Mouse (Mus musculus) stomach, embryonic 14.5 days (tissue): ENCODE results near the gene Itgad. TPM values are rescaled to one million over a fixed set of nuclear protein-coding genes. Genes with fewer than 3 reads are reported as not detected.

ENCODE experiments used
- ATAC-seq: fragments of 200-750 bp; cut with Nextera tagmentation; 2 replicates; pipeline ENCODE4 v1.8.0; 2017; ENCODE audit warnings: low read depth, moderate TSS enrichment; ENCODE audit not compliant: insufficient number of reproducible peaks, insufficient read depth, low FRiP score
- H3K27ac ChIP-seq: fragments of 300-500 bp; sonication (generic); 2 replicates; pipeline ENCODE4 v1.5.1; 2014; ENCODE audit warnings: mild to moderate bottlenecking, low read length, moderate library complexity, mixed read lengths
- H3K27me3 ChIP-seq: fragments of 300-500 bp; sonication (generic); 2 replicates; pipeline ENCODE4 v1.6.1; 2014; ENCODE audit warnings: low read length, control low read depth, mixed read lengths; ENCODE audit not compliant: control insufficient read depth, insufficient read depth
- H3K36me3 ChIP-seq: fragments of 300-500 bp; sonication (generic); 2 replicates; pipeline ENCODE4 v1.6.1; 2014; ENCODE audit warnings: mild to moderate bottlenecking, control low read depth, low read length, moderate library complexity, mixed read lengths; ENCODE audit not compliant: control insufficient read depth, insufficient read depth
- H3K4me1 ChIP-seq: fragments of 300-500 bp; sonication (generic); 2 replicates; pipeline ENCODE4 v1.6.1; 2014; ENCODE audit warnings: low read length, control low read depth, mixed read lengths; ENCODE audit not compliant: control insufficient read depth, insufficient read depth
- H3K4me2 ChIP-seq: fragments of 300-500 bp; sonication (generic); replicated peaks from 2 replicates; pipeline ENCODE4 v1.6.1; 2014; ENCODE audit warnings: low read depth, low read length, control low read depth
- H3K4me3 ChIP-seq: fragments of 300-500 bp; sonication (generic); 2 replicates; pipeline ENCODE4 v1.5.1; 2014; ENCODE audit warnings: low read depth, low read length, control low read depth
- H3K9ac ChIP-seq: fragments of 300-500 bp; sonication (generic); replicated peaks from 2 replicates; pipeline ENCODE4 v1.6.1; 2014; ENCODE audit warnings: low read depth, mild to moderate bottlenecking, control low read depth, low read length, moderate library complexity, mixed read lengths
- H3K9me3 ChIP-seq: fragments of 300-500 bp; sonication (generic); 2 replicates; pipeline ENCODE4 v1.6.1; 2016; ENCODE audit warnings: low read depth, low read length, control low read depth; ENCODE audit not compliant: control insufficient read depth
- WGBS: fragments of 180-500 bp; shearing (Covaris S2); extraction: QIAGEN DNeasy Blood & Tissue Kit; methylation state at CpG from one replicate; pipeline ENCODE4 v1.1.7; 2014; 5-methylcytosine and 5-hydroxymethylcytosine counted together
- polyA plus RNA-seq: library from polyadenylated mRNA; unstranded; fragments of >200 nt; fragmentation: Nextera tagmentation; extraction: Ambion mirVana; gene quantifications from 2 replicates; pipeline ENCODE4 v1.2.1, GENCODE M21; 2014

Gene Itgad
- polyA plus RNA-seq, 1 experiment from 2014 or later: not detected

DNA sequence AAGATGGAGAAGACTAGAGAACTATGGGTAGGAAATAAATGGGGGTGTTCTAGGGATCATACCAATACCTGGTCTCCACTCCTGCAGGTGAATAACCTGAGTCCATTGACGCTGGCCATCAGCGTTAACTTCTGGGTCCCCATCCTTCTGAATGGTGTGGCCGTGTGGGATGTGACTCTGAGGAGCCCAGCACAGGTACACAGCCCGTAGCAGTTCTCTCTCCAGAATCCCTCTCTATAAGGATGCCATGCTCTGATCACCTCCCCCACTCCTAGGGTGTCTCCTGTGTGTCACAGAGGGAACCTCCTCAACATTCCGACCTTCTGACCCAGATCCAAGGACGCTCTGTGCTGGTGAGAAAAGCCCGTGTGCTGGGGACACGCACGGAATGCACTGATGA, 48.9 kb downstream of the Itgad start:
- Histone ChIP-seq H3K4me2 (no peak overlapping the region), H3K4me1 (no peaks in the 10 kb centered on the region), H3K9ac (no peak overlapping the region), H3K36me3 (no peaks in the 10 kb centered on the region), H3K4me3 (no peak overlapping the region), H3K9me3 (no peaks in the 10 kb centered on the region), H3K27ac (no peak overlapping the region), H3K27me3 (no peaks in the 10 kb centered on the region)
- ATAC-seq: no peak
- WGBS: 74% methylated on average over 9 of the region's 9 CpGs

DNA sequence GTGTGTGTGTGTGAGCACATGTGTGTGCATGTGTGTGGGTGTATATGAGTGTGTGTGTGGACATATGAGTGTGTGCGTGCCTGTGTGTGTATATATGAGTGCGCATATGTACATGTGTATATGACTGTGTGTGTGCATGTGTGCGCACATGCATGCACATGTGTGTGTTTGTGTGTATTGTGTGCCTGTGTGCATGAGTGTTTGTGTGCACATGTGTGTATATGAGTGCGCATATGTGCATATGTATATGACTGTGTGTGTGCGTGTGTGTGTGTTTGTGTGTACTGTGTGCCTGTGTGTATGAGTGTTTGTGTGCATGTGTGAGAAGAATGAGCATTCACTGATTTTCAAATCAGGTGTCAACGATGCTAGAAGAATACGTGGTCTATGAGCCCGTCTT, 50.0 kb downstream of the Itgad start:
- Histone ChIP-seq H3K4me2 (no peak overlapping the region), H3K27me3 (no peaks in the 10 kb centered on the region), H3K9me3 (no peaks in the 10 kb centered on the region), H3K4me1 (no peaks in the 10 kb centered on the region), H3K27ac (no peak overlapping the region), H3K9ac (no peak overlapping the region), H3K36me3 (no peaks in the 10 kb centered on the region), H3K4me3 (no peak overlapping the region)
- 94% methylated on average over 8 of the region's 8 CpGs for WGBS
- no peak for ATAC-seq

DNA sequence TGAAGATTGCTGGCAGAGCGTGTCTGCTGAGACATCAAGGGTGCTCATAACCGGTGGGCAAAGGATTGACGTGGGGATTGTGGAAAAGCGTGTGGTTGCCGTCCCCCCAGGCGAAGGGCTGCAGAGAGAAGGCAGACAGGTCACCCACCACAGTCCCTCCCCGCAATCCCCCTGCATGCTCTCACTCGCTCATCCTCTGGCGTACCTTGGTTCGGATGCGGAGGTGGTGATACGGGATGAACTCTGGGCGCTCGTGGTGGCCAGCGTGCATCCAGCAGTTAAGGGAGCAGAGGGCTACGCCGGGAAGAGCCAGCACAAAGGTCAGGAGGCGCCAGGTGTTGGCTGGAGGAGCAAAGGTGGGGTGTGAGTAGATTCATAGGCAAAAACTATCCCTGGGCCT, 51.5 kb downstream of the Itgad start:
- H3K36me3 ChIP-seq: no peaks in the 10 kb centered on the region
- H3K4me2 ChIP-seq: no peak overlapping the region
- no peak overlapping the region for H3K9ac ChIP-seq
- H3K9me3 ChIP-seq: no peaks in the 10 kb centered on the region
- ATAC-seq: no peak
- no peaks in the 10 kb centered on the region for H3K27me3 ChIP-seq
- H3K27ac ChIP-seq: no peak overlapping the region
- 83% methylated on average over 18 of the region's 18 CpGs for WGBS
- no peaks in the 10 kb centered on the region for H3K4me1 ChIP-seq
- H3K4me3 ChIP-seq: no peak overlapping the region

DNA sequence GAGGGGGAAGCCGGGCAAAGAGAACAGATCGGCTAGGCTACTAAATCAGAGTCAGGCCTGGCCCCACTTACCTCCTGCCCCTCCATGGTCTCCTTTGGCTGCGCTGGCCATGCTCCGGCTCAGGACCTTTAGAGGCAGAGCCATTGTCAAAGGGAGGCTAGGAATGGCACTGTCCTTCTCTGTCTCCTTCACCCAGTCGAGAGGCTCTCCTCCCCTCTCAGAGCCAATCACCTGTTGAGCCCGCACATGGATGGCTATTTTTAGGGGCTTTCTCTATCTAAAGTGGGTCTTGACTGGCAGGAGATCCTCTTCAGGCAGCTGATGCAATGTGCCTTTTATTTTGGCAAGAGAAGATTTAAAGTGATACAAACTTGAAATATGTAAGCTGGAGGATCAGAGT, 52.0 kb downstream of the Itgad start, which contains the start of gene Cox6a2:
TSS of gene Cox6a2 (minus strand) at position 236 of the 400 bp plus-strand sequence.
- H3K4me3 ChIP-seq: no peak within 1 kb of the TSS
- H3K27me3 ChIP-seq: no peaks in the 10 kb centered on the region
- no peak within 1 kb of the TSS for H3K4me2 ChIP-seq
- no peak within 1 kb of the TSS for H3K27ac ChIP-seq
- 77% methylated on average over 6 of the region's 6 CpGs for WGBS
- H3K4me1 ChIP-seq: no peaks in the 10 kb centered on the region
- ATAC-seq: no peak
- H3K36me3 ChIP-seq: no peaks in the 10 kb centered on the region
- no peaks in the 10 kb centered on the region for H3K9me3 ChIP-seq
- no peak within 1 kb of the TSS for H3K9ac ChIP-seq

DNA sequence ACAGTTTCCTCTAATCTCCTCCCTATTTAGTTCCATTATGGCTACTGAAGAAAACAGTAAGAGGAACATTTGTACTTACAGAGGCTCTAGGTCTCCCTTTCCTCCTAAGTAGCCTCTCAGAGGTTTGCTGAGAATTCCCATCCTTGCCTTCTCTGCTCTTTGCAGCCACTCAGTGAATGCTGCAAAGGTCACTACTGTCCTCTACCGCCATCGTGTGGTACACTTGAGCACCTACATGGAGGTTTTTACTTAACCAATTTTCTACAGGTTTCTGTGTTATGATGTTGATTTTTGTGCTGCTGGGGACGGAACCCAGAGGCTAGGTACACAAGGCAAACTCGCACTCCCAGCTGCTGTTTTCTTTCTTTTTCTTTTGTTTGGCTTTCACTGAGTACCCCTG, 54.0 kb downstream of the Itgad start:
- Histone ChIP-seq H3K27me3 (no peaks in the 10 kb centered on the region), H3K4me3 (no peak overlapping the region), H3K4me2 (no peak overlapping the region), H3K9me3 (no peaks in the 10 kb centered on the region), H3K4me1 (no peaks in the 10 kb centered on the region), H3K36me3 (no peaks in the 10 kb centered on the region), H3K27ac (no peak overlapping the region), H3K9ac (no peak overlapping the region)
- peak; percentile 10; the same call in 1 of the 2 replicates for ATAC-seq
- 4% methylated on average over 4 of the region's 4 CpGs for WGBS

DNA sequence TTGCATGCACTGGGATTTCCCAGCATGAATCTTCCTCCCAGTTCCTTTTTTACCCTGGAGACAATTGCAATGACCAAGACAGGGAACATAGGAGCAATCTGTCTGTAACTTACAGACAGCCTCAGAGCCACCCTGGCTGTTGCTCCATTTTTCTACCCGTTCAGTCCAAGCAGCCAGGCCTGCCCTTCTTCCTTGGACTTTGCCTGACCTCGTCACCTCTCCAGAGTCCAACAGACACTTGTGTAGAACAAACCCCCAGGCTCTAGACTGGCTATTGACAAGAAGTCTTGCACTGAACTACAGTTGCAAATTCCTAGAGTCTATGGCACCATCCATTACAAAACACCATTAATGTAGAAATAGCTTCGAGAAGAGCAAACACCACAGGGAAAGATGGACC, 55.6 kb downstream of the Itgad start:
- Histone ChIP-seq H3K4me3 (no peak overlapping the region), H3K4me1 (no peaks in the 10 kb centered on the region), H3K9me3 (no peaks in the 10 kb centered on the region), H3K4me2 (no peak overlapping the region), H3K9ac (no peak overlapping the region), H3K27ac (no peak overlapping the region), H3K27me3 (no peaks in the 10 kb centered on the region), H3K36me3 (no peaks in the 10 kb centered on the region)
- WGBS: 31% methylated on average over 3 of the region's 3 CpGs
- no peak for ATAC-seq

DNA sequence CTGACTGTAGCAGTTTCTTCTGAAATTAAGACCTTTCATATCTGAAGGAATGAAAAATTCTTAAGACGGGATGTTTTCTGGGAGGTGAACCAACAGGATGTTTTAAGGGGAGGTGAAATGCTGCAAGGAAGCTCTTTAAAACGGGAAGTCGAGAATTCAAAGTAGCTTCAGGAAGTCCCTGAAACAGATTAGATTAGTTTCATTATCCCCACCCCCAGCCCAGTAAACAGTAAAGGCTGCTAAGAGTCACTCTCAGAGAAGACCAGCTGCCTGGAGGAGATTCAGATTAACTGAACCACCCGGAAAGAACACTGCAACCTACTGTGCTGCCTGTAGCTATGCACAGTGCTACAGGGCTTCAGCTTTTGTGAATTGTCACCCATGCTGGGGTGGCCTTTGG, 65.8 kb downstream of the Itgad start:
- H3K4me1 ChIP-seq: no peaks in the 10 kb centered on the region
- H3K4me2 ChIP-seq: no peak overlapping the region
- H3K4me3 ChIP-seq: no peak overlapping the region
- ATAC-seq: no peak
- 74% methylated on average over 4 of the region's 4 CpGs for WGBS
- no peaks in the 10 kb centered on the region for H3K36me3 ChIP-seq
- H3K27ac ChIP-seq: no peak overlapping the region
- no peak overlapping the region for H3K9ac ChIP-seq
- no peaks in the 10 kb centered on the region for H3K9me3 ChIP-seq
- no peaks in the 10 kb centered on the region for H3K27me3 ChIP-seq

DNA sequence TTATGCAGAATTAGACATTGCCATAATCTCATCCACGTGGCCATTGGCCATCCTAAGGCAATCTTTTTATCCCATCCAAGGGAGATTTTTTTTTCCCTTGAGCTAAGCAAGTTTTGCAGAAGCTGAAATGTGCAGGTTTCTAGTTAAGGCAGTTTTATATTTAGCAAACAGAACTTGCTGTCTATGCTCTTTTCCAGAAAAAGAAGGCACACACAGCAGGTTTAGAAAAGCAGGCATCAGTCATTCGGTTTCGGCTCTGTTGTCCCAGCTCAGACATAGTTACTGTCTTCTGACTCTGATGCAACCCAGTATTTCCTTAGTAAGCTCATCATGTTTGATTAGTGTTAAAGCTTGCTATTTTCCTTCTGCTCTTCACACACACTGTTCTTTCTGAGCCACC, 66.8 kb downstream of the Itgad start:
- no peak overlapping the region for H3K27ac ChIP-seq
- WGBS: 88% methylated on average over 3 of the region's 3 CpGs
- H3K4me3 ChIP-seq: no peak overlapping the region
- no peak overlapping the region for H3K9ac ChIP-seq
- H3K27me3 ChIP-seq: no peaks in the 10 kb centered on the region
- no peaks in the 10 kb centered on the region for H3K4me1 ChIP-seq
- no peaks in the 10 kb centered on the region for H3K9me3 ChIP-seq
- no peak for ATAC-seq
- H3K36me3 ChIP-seq: no peaks in the 10 kb centered on the region
- no peak overlapping the region for H3K4me2 ChIP-seq

DNA sequence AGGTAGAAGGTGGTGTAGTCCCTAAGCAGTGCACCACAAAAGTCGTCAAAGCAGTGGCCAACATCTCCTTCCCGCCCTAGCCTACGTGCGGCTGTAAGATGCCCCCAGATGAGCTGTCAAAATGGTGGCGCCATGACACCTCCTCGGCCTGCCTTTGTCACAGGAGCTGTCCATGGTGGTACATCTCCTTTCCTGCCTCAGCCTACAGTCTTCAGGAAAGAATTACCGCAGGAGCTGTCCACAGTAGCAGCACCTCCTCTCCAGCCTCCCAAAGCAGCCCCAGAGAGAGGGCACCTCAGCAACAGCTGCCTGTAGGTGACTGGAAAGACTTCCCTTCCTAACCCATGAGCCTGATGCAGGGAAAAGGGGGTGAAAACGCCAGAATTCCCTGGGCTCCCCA, 77.6 kb downstream of the Itgad start:
- Histone ChIP-seq H3K27ac (no peak overlapping the region), H3K4me1 (peaks cover 3% of the 10 kb centered on the region; the same call in 1 of the 2 replicates), H3K4me2 (no peak overlapping the region), H3K9me3 (no peaks in the 10 kb centered on the region), H3K9ac (no peak overlapping the region), H3K4me3 (no peak overlapping the region), H3K36me3 (no peaks in the 10 kb centered on the region), H3K27me3 (no peaks in the 10 kb centered on the region)
- no peak for ATAC-seq
- 40% methylated on average over 8 of the region's 8 CpGs for WGBS
